Mouse (Mus musculus): Measurements from ENCODE around the gene Polm. TPM values are rescaled to one million over a fixed set of nuclear protein-coding genes. Genes with fewer than 3 reads are reported as not detected.

Gene Polm
- polyA plus RNA-seq (2012; fragmentation: generic; extraction: Trizol), result 6.8 TPM
- long read RNA-seq, experiment 1, partial matches to known transcripts, result 0 of 4 reads
- long read RNA-seq, experiment 1, other reads (novel, unspliced or antisense), result 1 of 4 reads
- long read RNA-seq, experiment 2, transcript Polm-201 (11 exons, 2,924 nt), result major isoform, 23 of 39 reads
- long read RNA-seq, experiment 2, partial matches to known transcripts, result 3 of 39 reads
- long read RNA-seq, experiment 2, other reads (novel, unspliced or antisense), result 13 of 39 reads

GRCm38 (mm10) chr11:5837251-5838246 is at the start of gene Polm:
Polm (minus strand) TSS chr11:5838016.
- no peaks in the 10 kb centered on the region for H3K27me3 ChIP-seq (ENCODE audit: control insufficient read depth, insufficient read depth, insufficient read length)
- TF ChIP-seq MAX (IDR thresholded peaks at IDR 0.05) (no peak), CTCF (IDR thresholded peaks at IDR 0.05; ENCODE audit: control insufficient read depth, insufficient read depth, insufficient read length) (peak; percentile 48), MYOD1 (IDR thresholded peaks at IDR 0.05; ENCODE audit: control insufficient read depth, insufficient read length, low read depth) (peak; percentile 59)
- H3K79me3 ChIP-seq (ENCODE audit: low read depth), result no peaks in the 10 kb centered on the region
- H3K79me2 ChIP-seq (ENCODE audit: control insufficient read depth, insufficient read depth), result no peaks in the 10 kb centered on the region
- peak within 1 kb of the TSS; percentile 55 for H3K4me3 ChIP-seq (ENCODE audit: insufficient read depth, poor library complexity, severe bottlenecking)
- H3K36me3 ChIP-seq (ENCODE audit: control insufficient read depth, insufficient read depth), result peaks cover 16% of the 10 kb centered on the region
- peak within 1 kb of the TSS; percentile 61 for H3ac ChIP-seq (ENCODE audit: control insufficient read depth, insufficient read length, low read depth)

- no peak overlapping the region for H3K4me3 ChIP-seq (ENCODE audit: insufficient read depth, poor library complexity, severe bottlenecking)
- H3K27me3 ChIP-seq (ENCODE audit: control insufficient read depth, insufficient read depth, insufficient read length), result no peaks in the 10 kb centered on the region
- no peaks in the 10 kb centered on the region for H3K79me3 ChIP-seq (ENCODE audit: low read depth)
- H3K79me2 ChIP-seq (ENCODE audit: control insufficient read depth, insufficient read depth), result no peaks in the 10 kb centered on the region
- no peaks in the 10 kb centered on the region for H3K36me3 ChIP-seq (ENCODE audit: control insufficient read depth, insufficient read depth)
- no peak overlapping the region for H3ac ChIP-seq (ENCODE audit: control insufficient read depth, insufficient read length, low read depth)
- TF ChIP-seq FOSL1 (IDR thresholded peaks at IDR 0.05; ENCODE audit: insufficient read depth, low read length, poor library complexity, severe bottlenecking) (no peak), MYOG (IDR thresholded peaks at IDR 0.05; ENCODE audit: control insufficient read depth, extremely low read depth, insufficient read length) (no peak), CEBPB (IDR thresholded peaks at IDR 0.05; ENCODE audit: low read depth) (no peak), MYOD1 (IDR thresholded peaks at IDR 0.05; ENCODE audit: control insufficient read depth, insufficient read length, low read depth) (no peak), USF1 (IDR thresholded peaks at IDR 0.05; ENCODE audit: low read depth) (no peak), CTCF (IDR thresholded peaks at IDR 0.05; ENCODE audit: control insufficient read depth, insufficient read depth, insufficient read length) (no peak)
Measured at GRCm38 (mm10) chr11:5887250-5887649, 49.4 kb upstream of the Polm start.

- Histone ChIP-seq H3K79me2 (ENCODE audit: control insufficient read depth, insufficient read depth) (no peaks in the 10 kb centered on the region), H3ac (ENCODE audit: control insufficient read depth, insufficient read length, low read depth) (no peak overlapping the region), H3K36me3 (ENCODE audit: control insufficient read depth, insufficient read depth) (no peaks in the 10 kb centered on the region), H3K4me3 (ENCODE audit: insufficient read depth, poor library complexity, severe bottlenecking) (no peak overlapping the region), H3K79me3 (ENCODE audit: low read depth) (no peaks in the 10 kb centered on the region), H3K27me3 (ENCODE audit: control insufficient read depth, insufficient read depth, insufficient read length) (no peaks in the 10 kb centered on the region)
- TF ChIP-seq CTCF (IDR thresholded peaks at IDR 0.05; ENCODE audit: control insufficient read depth, insufficient read depth, insufficient read length) (peak; percentile 70), USF1 (IDR thresholded peaks at IDR 0.05; ENCODE audit: low read depth) (no peak), MYOG (IDR thresholded peaks at IDR 0.05; ENCODE audit: control insufficient read depth, extremely low read depth, insufficient read length) (no peak), FOSL1 (IDR thresholded peaks at IDR 0.05; ENCODE audit: insufficient read depth, low read length, poor library complexity, severe bottlenecking) (no peak)
Measured at GRCm38 (mm10) chr11:5886187-5886586, 48.4 kb upstream of the Polm start.

GRCm38 (mm10) chr11:5882518-5882917 is 44.7 kb upstream of the Polm start:
- Histone ChIP-seq H3K36me3 (ENCODE audit: control insufficient read depth, insufficient read depth) (no peaks in the 10 kb centered on the region), H3ac (ENCODE audit: control insufficient read depth, insufficient read length, low read depth) (no peak overlapping the region), H3K27me3 (ENCODE audit: control insufficient read depth, insufficient read depth, insufficient read length) (no peaks in the 10 kb centered on the region), H3K79me2 (ENCODE audit: control insufficient read depth, insufficient read depth) (peaks cover 3% of the 10 kb centered on the region), H3K79me3 (ENCODE audit: low read depth) (no peaks in the 10 kb centered on the region), H3K4me3 (ENCODE audit: insufficient read depth, poor library complexity, severe bottlenecking) (no peak overlapping the region)
- TF ChIP-seq CTCF (IDR thresholded peaks at IDR 0.05; ENCODE audit: control insufficient read depth, insufficient read depth, insufficient read length) (no peak), MYOG (IDR thresholded peaks at IDR 0.05; ENCODE audit: control insufficient read depth, extremely low read depth, insufficient read length) (no peak), FOSL1 (IDR thresholded peaks at IDR 0.05; ENCODE audit: insufficient read depth, low read length, poor library complexity, severe bottlenecking) (no peak), MAX (IDR thresholded peaks at IDR 0.05) (no peak), CEBPB (IDR thresholded peaks at IDR 0.05; ENCODE audit: low read depth) (no peak), MYOD1 (IDR thresholded peaks at IDR 0.05; ENCODE audit: control insufficient read depth, insufficient read length, low read depth) (no peak), USF1 (IDR thresholded peaks at IDR 0.05; ENCODE audit: low read depth) (no peak)

- Histone ChIP-seq H3K36me3 (ENCODE audit: control insufficient read depth, insufficient read depth) (peaks cover 17% of the 10 kb centered on the region), H3K4me3 (ENCODE audit: insufficient read depth, poor library complexity, severe bottlenecking) (no peak overlapping the region), H3K79me2 (ENCODE audit: control insufficient read depth, insufficient read depth) (peaks cover 23% of the 10 kb centered on the region), H3K79me3 (ENCODE audit: low read depth) (peaks cover 9% of the 10 kb centered on the region), H3ac (ENCODE audit: control insufficient read depth, insufficient read length, low read depth) (no peak overlapping the region), H3K27me3 (ENCODE audit: control insufficient read depth, insufficient read depth, insufficient read length) (no peaks in the 10 kb centered on the region)
- TF ChIP-seq CTCF (IDR thresholded peaks at IDR 0.05; ENCODE audit: control insufficient read depth, insufficient read depth, insufficient read length), result peak; percentile 67
- no peak for TF ChIP-seq MYOD1 (IDR thresholded peaks at IDR 0.05; ENCODE audit: control insufficient read depth, insufficient read length, low read depth)
- TF ChIP-seq CEBPB (IDR thresholded peaks at IDR 0.05; ENCODE audit: low read depth), result no peak
- TF ChIP-seq USF1 (IDR thresholded peaks at IDR 0.05; ENCODE audit: low read depth), result peak; percentile 68
- TF ChIP-seq MYOG (IDR thresholded peaks at IDR 0.05; ENCODE audit: control insufficient read depth, extremely low read depth, insufficient read length), result no peak
- peak; percentile 93 for TF ChIP-seq MAX (IDR thresholded peaks at IDR 0.05)
- TF ChIP-seq FOSL1 (IDR thresholded peaks at IDR 0.05; ENCODE audit: insufficient read depth, low read length, poor library complexity, severe bottlenecking), result no peak
Measured at GRCm38 (mm10) chr11:5879905-5880304, 42.1 kb upstream of the Polm start.

Measured in C2C12 (cell line).